Mouse (Mus musculus) erythroblast, embryonic 14.5 days (primary cell): ENCODE data around the gene Pigq. TPM values are rescaled to one million over a fixed set of nuclear protein-coding genes. Genes with fewer than 3 reads are reported as not detected.

Experiments used
- H3K27me3 ChIP-seq: 2 replicates; pipeline ENCODE4 v1.6.1; 2012; ENCODE audit warnings: inconsistent platforms; ENCODE audit not compliant: control insufficient read depth
- H3K36me3 ChIP-seq: 2 replicates; pipeline ENCODE4 v1.6.1; 2012; ENCODE audit warnings: mild to moderate bottlenecking, inconsistent platforms; ENCODE audit not compliant: control insufficient read depth
- H3K4me1 ChIP-seq: 2 replicates; pipeline ENCODE4 v1.6.1; 2012; ENCODE audit warnings: inconsistent platforms; ENCODE audit not compliant: control insufficient read depth
- H3K4me3 ChIP-seq: replicated peaks from 2 replicates; pipeline ENCODE3; 2012; ENCODE audit warnings: moderate library complexity, mild to moderate bottlenecking, inconsistent platforms
- H3K9me3 ChIP-seq: 2 replicates; pipeline ENCODE4 v1.6.1; 2012; ENCODE audit warnings: low read length, inconsistent platforms, mixed read lengths; ENCODE audit not compliant: control insufficient read depth
- GATA1 ChIP-seq: IDR thresholded peaks from 2 replicates; pipeline ENCODE4 v1.6.1; 2012; ENCODE audit warnings: low read length, inconsistent platforms, mixed read lengths
- TAL1 ChIP-seq: IDR thresholded peaks from 3 replicates; pipeline ENCODE4 v1.6.1; 2012; ENCODE audit warnings: low read length, inconsistent platforms, mixed read lengths
- polyA plus RNA-seq: library from polyadenylated mRNA; stranded (reverse); fragments of >175 nt; gene quantifications from 2 replicates; pipeline ENCODE4 v1.2.3, GENCODE M21; 2012

Pigq gene
- polyA plus RNA-seq, 1 experiment: 164 TPM

GRCm38 (mm10) chr17:25881691-25882090 is 63.0 kb downstream of the Pigq start:
- H3K27me3 ChIP-seq: no peaks in the 10 kb centered on the region
- H3K9me3 ChIP-seq: no peaks in the 10 kb centered on the region
- no peak overlapping the region for H3K4me3 ChIP-seq
- no peak for TF ChIP-seq TAL1
- TF ChIP-seq GATA1: no peak
- peaks cover 38% of the 10 kb centered on the region for H3K4me1 ChIP-seq
- H3K36me3 ChIP-seq: peaks cover 67% of the 10 kb centered on the region

- H3K4me1 ChIP-seq: peaks cover 44% of the 10 kb centered on the region
- peaks cover 66% of the 10 kb centered on the region for H3K36me3 ChIP-seq
- TF ChIP-seq GATA1 (no peak), TAL1 (no peak)
- no peak overlapping the region for H3K4me3 ChIP-seq
- no peaks in the 10 kb centered on the region for H3K9me3 ChIP-seq
- H3K27me3 ChIP-seq: no peaks in the 10 kb centered on the region
Observed at GRCm38 (mm10) chr17:25880913-25881641, 63.7 kb downstream of the Pigq start.

GRCm38 (mm10) chr17:25880196-25880910 is 64.4 kb downstream of the Pigq start, which contains the start of gene Wfikkn1:
TSS of gene Wfikkn1 (minus strand) at chr17:25880858.
- H3K36me3 ChIP-seq: peaks cover 65% of the 10 kb centered on the region
- H3K9me3 ChIP-seq: no peaks in the 10 kb centered on the region
- no peaks in the 10 kb centered on the region for H3K27me3 ChIP-seq
- H3K4me1 ChIP-seq: peaks cover 48% of the 10 kb centered on the region
- TF ChIP-seq TAL1 (no peak), GATA1 (no peak)
- no peak within 1 kb of the TSS for H3K4me3 ChIP-seq

- H3K4me3 ChIP-seq: no peak overlapping the region
- peaks cover 61% of the 10 kb centered on the region for H3K36me3 ChIP-seq
- H3K27me3 ChIP-seq: no peaks in the 10 kb centered on the region
- H3K9me3 ChIP-seq: no peaks in the 10 kb centered on the region
- no peak for TF ChIP-seq GATA1
- no peak for TF ChIP-seq TAL1
- H3K4me1 ChIP-seq: peaks cover 53% of the 10 kb centered on the region
Observed at GRCm38 (mm10) chr17:25879750-25880149, 65.0 kb downstream of the Pigq start.

GRCm38 (mm10) chr17:25879261-25879660 is 65.5 kb downstream of the Pigq start:
- no peak overlapping the region for H3K4me3 ChIP-seq
- H3K36me3 ChIP-seq: peaks cover 56% of the 10 kb centered on the region
- peaks cover 58% of the 10 kb centered on the region for H3K4me1 ChIP-seq

GRCm38 (mm10) chr17:25878611-25879180 is 66.0 kb downstream of the Pigq start:
- peaks cover 63% of the 10 kb centered on the region for H3K4me1 ChIP-seq

More at GRCm38 (mm10) chr17:25879261-25879660, 65.5 kb downstream of the Pigq start:
- H3K27me3 ChIP-seq: no peaks in the 10 kb centered on the region
- TF ChIP-seq GATA1: no peak
- TF ChIP-seq TAL1: no peak
- H3K9me3 ChIP-seq: no peaks in the 10 kb centered on the region

GRCm38 (mm10) chr17:25877741-25878610 is 66.8 kb downstream of the Pigq start:
- Histone ChIP-seq H3K27me3 (no peaks in the 10 kb centered on the region), H3K4me3 (no peak overlapping the region), H3K4me1 (peaks cover 65% of the 10 kb centered on the region), H3K36me3 (peaks cover 43% of the 10 kb centered on the region), H3K9me3 (no peaks in the 10 kb centered on the region)
- no peak for TF ChIP-seq GATA1

More at GRCm38 (mm10) chr17:25878611-25879180, 66.0 kb downstream of the Pigq start:
- no peaks in the 10 kb centered on the region for H3K27me3 ChIP-seq
- H3K9me3 ChIP-seq: no peaks in the 10 kb centered on the region
- peaks cover 50% of the 10 kb centered on the region for H3K36me3 ChIP-seq
- TF ChIP-seq GATA1: no peak
- TF ChIP-seq TAL1: no peak
- no peak overlapping the region for H3K4me3 ChIP-seq

GRCm38 (mm10) chr17:25877025-25877424 is 67.7 kb downstream of the Pigq start:
- peaks cover 34% of the 10 kb centered on the region for H3K36me3 ChIP-seq
- no peak overlapping the region for H3K4me3 ChIP-seq
- H3K9me3 ChIP-seq: no peaks in the 10 kb centered on the region
- no peaks in the 10 kb centered on the region for H3K27me3 ChIP-seq
- peaks cover 56% of the 10 kb centered on the region for H3K4me1 ChIP-seq
- no peak for TF ChIP-seq GATA1
- no peak for TF ChIP-seq TAL1

Other genes with a start within 250 kb of the Pigq start
- gene Gng13, start 227.8 kb downstream of the Pigq start, polyA plus RNA-seq: not detected in 2 replicates
- gene Chtf18, start 217.5 kb downstream of the Pigq start, polyA plus RNA-seq: 15.6 and 20.0 TPM in 2 replicates
- 3.2 and 4.0 TPM in 2 replicates for gene Rpusd1, start 217.3 kb downstream of the Pigq start, polyA plus RNA-seq
- not detected in 2 replicates for gene Mslnl, start 208.9 kb downstream of the Pigq start, polyA plus RNA-seq
- not detected in 2 replicates for gene Msln, start 190.6 kb downstream of the Pigq start, polyA plus RNA-seq
- 2.0 TPM in 2 replicates for gene Narfl, start 171.2 kb downstream of the Pigq start, polyA plus RNA-seq
- 0.46 and 0.59 TPM in 2 replicates for gene Haghl, start 159.3 kb downstream of the Pigq start, polyA plus RNA-seq
- gene Ccdc78, start 158.4 kb downstream of the Pigq start, polyA plus RNA-seq: not detected in 2 replicates
- 2.8 and 3.7 TPM in 2 replicates for gene Fam173a, start 152.0 kb downstream of the Pigq start, polyA plus RNA-seq
- not detected in 2 replicates for gene AC134908.4, start 149.3 kb downstream of the Pigq start, polyA plus RNA-seq
- gene Metrn, start 147.8 kb downstream of the Pigq start, polyA plus RNA-seq: 7.2 and 7.4 TPM in 2 replicates
- gene Fbxl16, start 135.9 kb downstream of the Pigq start, polyA plus RNA-seq: not detected in 2 replicates
- 0.32 and 0.68 TPM in 2 replicates for gene Wdr24, start 121.3 kb downstream of the Pigq start, polyA plus RNA-seq
- gene Jmjd8, start 116.1 kb downstream of the Pigq start, polyA plus RNA-seq: 0.31 and 0.65 TPM in 2 replicates
- gene Stub1, start 111.5 kb downstream of the Pigq start, polyA plus RNA-seq: 10.1 and 10.6 TPM in 2 replicates
- gene Rhbdl1, start 107.6 kb downstream of the Pigq start, polyA plus RNA-seq: 0.22 and 0.54 TPM in 2 replicates
- 0.68 and 1.1 TPM in 2 replicates for gene Gm20683, start 103.2 kb downstream of the Pigq start, polyA plus RNA-seq
- gene Rhot2, start 100.1 kb downstream of the Pigq start, polyA plus RNA-seq: 17.7 and 19.8 TPM in 2 replicates
- 1.9 and 3.6 TPM in 2 replicates for gene Wdr90, start 83.4 kb downstream of the Pigq start, polyA plus RNA-seq
- gene Mcrip2, start 76.2 kb downstream of the Pigq start, polyA plus RNA-seq: 3.7 and 4.0 TPM in 2 replicates
- gene Mettl26, start 69.9 kb downstream of the Pigq start, polyA plus RNA-seq: 6.4 and 8.3 TPM in 2 replicates
- 0.17 and 0.18 TPM in 2 replicates for gene Wfikkn1, start 64.1 kb downstream of the Pigq start, polyA plus RNA-seq
- gene Rab40c, start 25.2 kb downstream of the Pigq start, polyA plus RNA-seq: 0.68 and 1.0 TPM in 2 replicates
- gene Nhlrc4, start within 50 bp of the Pigq start, polyA plus RNA-seq: 2.9 and 3.4 TPM in 2 replicates
- 0.25 TPM in 2 replicates for gene A930017K11Rik, start 7.6 kb upstream of the Pigq start, polyA plus RNA-seq
- gene Capn15, start 40.9 kb upstream of the Pigq start, polyA plus RNA-seq: 6.2 and 6.3 TPM in 2 replicates
- gene Rab11fip3, start 124.6 kb upstream of the Pigq start, polyA plus RNA-seq: 0.23 and 0.36 TPM in 2 replicates
- gene Decr2, start 145.4 kb upstream of the Pigq start, polyA plus RNA-seq: 0.02 TPM in 1 of 2 replicates, not detected in the other
- gene Nme4, start 150.7 kb upstream of the Pigq start, polyA plus RNA-seq: 5.5 and 9.0 TPM in 2 replicates
- 0.21 and 0.31 TPM in 2 replicates for gene Tmem8, start 168.4 kb upstream of the Pigq start, polyA plus RNA-seq
- 28.4 and 31.6 TPM in 2 replicates for gene Mrpl28, start 178.6 kb upstream of the Pigq start, polyA plus RNA-seq
- gene Axin1, start 193.8 kb upstream of the Pigq start, polyA plus RNA-seq: 3.2 and 3.3 TPM in 2 replicates